Mouse (Mus musculus) CH12.LX (cell line): ENCODE results near the gene Foxp1. TPM values are rescaled to one million over a fixed set of nuclear protein-coding genes. Genes with fewer than 3 reads are reported as not detected.

Experiments
- DNase-seq: peaks from one replicate; pipeline ENCODE4 v3.0.0-alpha.2; 2013; ENCODE audit errors: extremely low read depth
- H3K27ac ChIP-seq: 2 replicates; pipeline ENCODE4 v1.5.1; 2012; ENCODE audit warnings: low read depth, mild to moderate bottlenecking, control low read depth, moderate library complexity; ENCODE audit not compliant: insufficient read depth
- H3K27me3 ChIP-seq: replicated peaks from 2 replicates; pipeline ENCODE3; 2012; ENCODE audit warnings: inconsistent platforms
- H3K36me3 ChIP-seq, 2 experiments: replicated peaks in 1 of 2; 2 replicates each; pipeline versions ENCODE3 to v1.6.1; 2012; ENCODE audit warnings: inconsistent platforms in 1 of 2, low read length in 1 of 2, mild to moderate bottlenecking in 1 of 2, mixed read lengths in 1 of 2, moderate library complexity in 1 of 2; ENCODE audit not compliant: control insufficient read depth in 1 of 2, insufficient read depth in 1 of 2
- H3K4me1 ChIP-seq, 2 experiments: 2 replicates each; pipeline ENCODE4 v1.6.1; 2012; ENCODE audit warnings: inconsistent platforms in 1 of 2, moderate library complexity in 1 of 2; ENCODE audit not compliant: insufficient read depth in 2 of 2, control insufficient read depth in 1 of 2
- H3K4me2 ChIP-seq: 2 replicates; pipeline ENCODE4 v1.6.1; 2012; ENCODE audit warnings: low read depth, mild to moderate bottlenecking, control low read depth; ENCODE audit not compliant: poor library complexity, insufficient read depth, severe bottlenecking
- H3K4me3 ChIP-seq, 3 experiments: fragments of 150-350 bp in 1 of 3; sonication (generic) in 1 of 3; replicated peaks in 1 of 3; 2 replicates each; pipeline versions ENCODE3 to v1.5.1; 2011 to 2012; ENCODE audit warnings: low read depth in 2 of 3, low read length in 2 of 3, mild to moderate bottlenecking in 2 of 3, moderate library complexity in 2 of 3, control low read depth in 1 of 3, improper control_type of control experiment in 1 of 3, inconsistent platforms in 1 of 3, mixed read lengths in 1 of 3; ENCODE audit not compliant: poor library complexity in 1 of 3
- H3K79me2 ChIP-seq: replicated peaks from 2 replicates; pipeline ENCODE4 v1.6.1; 2012; ENCODE audit warnings: mild to moderate bottlenecking, moderate library complexity; ENCODE audit not compliant: control insufficient read depth, poor library complexity, insufficient read depth, severe bottlenecking; ENCODE audit errors: extremely low read depth
- H3K9ac ChIP-seq: 2 replicates; pipeline ENCODE4 v1.6.1; 2012; ENCODE audit warnings: low read depth, mild to moderate bottlenecking, control low read depth, moderate library complexity; ENCODE audit not compliant: insufficient read depth
- H3K9me3 ChIP-seq: replicated peaks from 2 replicates; pipeline ENCODE3; 2012; ENCODE audit warnings: low read length, inconsistent platforms, mixed read lengths
- BHLHE40 ChIP-seq: IDR thresholded peaks from 2 replicates; pipeline ENCODE4 v1.6.1; 2011; ENCODE audit warnings: mild to moderate bottlenecking, low read depth, low read length, improper control_type of control experiment
- CHD2 ChIP-seq: IDR thresholded peaks from 2 replicates; pipeline ENCODE4 v1.6.1; 2011; ENCODE audit warnings: low read length, improper control_type of control experiment
- E2F4 ChIP-seq: IDR thresholded peaks from 2 replicates; pipeline ENCODE4 v1.6.1; 2011; ENCODE audit warnings: low read depth, low read length, improper control_type of control experiment; ENCODE audit not compliant: insufficient replicate concordance
- IRF4 ChIP-seq: IDR thresholded peaks from 2 replicates; pipeline ENCODE4 v1.6.1; 2014; ENCODE audit warnings: low read depth, mild to moderate bottlenecking, inconsistent platforms, low read length, improper control_type of control experiment
- JUN ChIP-seq: IDR thresholded peaks from 2 replicates; pipeline ENCODE4 v1.6.1; 2011; ENCODE audit warnings: low read depth, mild to moderate bottlenecking, low read length, improper control_type of control experiment, moderate library complexity; ENCODE audit not compliant: insufficient read depth
- JUND ChIP-seq: conservative IDR thresholded peaks from 2 replicates; pipeline ENCODE4 v1.6.1; 2011; ENCODE audit warnings: low read depth, low read length, improper control_type of control experiment
- MEF2A ChIP-seq: IDR thresholded peaks from 2 replicates; pipeline ENCODE4 v1.6.1; 2014; ENCODE audit warnings: low read depth, mild to moderate bottlenecking, inconsistent platforms, low read length, improper control_type of control experiment, borderline replicate concordance
- NELFE ChIP-seq: IDR thresholded peaks from 2 replicates; pipeline ENCODE4 v1.6.1; 2011; ENCODE audit warnings: low read depth, low read length, improper control_type of control experiment
- RAD21 ChIP-seq: IDR thresholded peaks from 2 replicates; pipeline ENCODE4 v1.6.1; 2011; ENCODE audit warnings: low read depth, mild to moderate bottlenecking, low read length, improper control_type of control experiment, moderate library complexity
- SIN3A ChIP-seq: IDR thresholded peaks from 2 replicates; pipeline ENCODE4 v1.6.1; 2012; ENCODE audit warnings: low read length, improper control_type of control experiment, inconsistent platforms
- TBP ChIP-seq: conservative IDR thresholded peaks from 2 replicates; pipeline ENCODE4 v1.6.1; 2011; ENCODE audit warnings: low read depth, low read length, improper control_type of control experiment
- USF1 ChIP-seq: IDR thresholded peaks from 2 replicates; pipeline ENCODE4 v1.6.1; 2014; ENCODE audit warnings: low read depth, mild to moderate bottlenecking, inconsistent platforms, low read length, improper control_type of control experiment
- ZNF384 ChIP-seq: IDR thresholded peaks from 2 replicates; pipeline ENCODE4 v1.6.1; 2012; ENCODE audit warnings: low read depth, low read length, improper control_type of control experiment, inconsistent platforms
- dilution Hi-C: fragments of 300-500 bp; cut with MboI; formaldehyde crosslinking; loops from 2 replicates; pipeline ENCODE4 v1.14.3; 2020; ENCODE audit warnings: low sequenced_read_pairs; ENCODE audit not compliant: extremely low pct_unique_long_range_greater_than_20kb, extremely low pct_ligation_motif_present
- in situ Hi-C: fragments of 300-500 bp; cut with MboI; formaldehyde crosslinking; loops from 3 replicates; pipeline ENCODE4 v1.14.3; 2019; ENCODE audit warnings: low sequenced_read_pairs, low pct_ligation_motif_present, low pct_unique_long_range_greater_than_20kb, mixed read lengths
- polyA plus RNA-seq: library from polyadenylated mRNA; unstranded; fragments of >175 nt; gene quantifications from 2 replicates; pipeline ENCODE4 v1.2.1, GENCODE M21; 2012; ENCODE audit warnings: low read depth; ENCODE audit not compliant: insufficient read length
- total RNA-seq, 2 experiments: library from RNA; depleted of rRNA; stranded (reverse); fragments of 300-350 nt in 1 of 2; fragments of >200 nt in 1 of 2; gene quantifications; 2 replicates each; pipeline ENCODE4 v1.2.3; 2012 to 2014

Gene Foxp1
- total and polyA plus RNA-seq, 3 experiments, result 66.5 to 105 (median 87.4) TPM

- in situ Hi-C loops, result no loop called here
- no peak for TF ChIP-seq RAD21
- peak; percentile 70 for TF ChIP-seq ZNF384
- TF ChIP-seq MEF2A, result no peak
- TF ChIP-seq NELFE, result no peak
- no peak for TF ChIP-seq JUN
- no peak for TF ChIP-seq TBP
- TF ChIP-seq JUND, result no peak
- peak; percentile 24; the same call in 1 of the 2 replicates for TF ChIP-seq USF1
- no peak for TF ChIP-seq CHD2
- TF ChIP-seq BHLHE40, result peak; percentile 72
- Histone ChIP-seq H3K4me1 (peaks cover 0 to 5% of the 10 kb centered on the region in 2 experiments; a peak in 2 of 4 replicates), H3K36me3 (no peaks in the 10 kb centered on the region), H3K79me2 (no peaks in the 10 kb centered on the region), H3K9ac (peak overlapping the region; percentile 65; the same call in 1 of the 2 replicates), H3K9me3 (peaks cover 7% of the 10 kb centered on the region), H3K4me3 (peak overlapping the region in 1 of 3 experiments; percentile 81), H3K27ac (no peak overlapping the region), H3K27me3 (peaks cover 29% of the 10 kb centered on the region), H3K4me2 (peak overlapping the region; percentile 73)
- no peak for DNase-seq
- dilution Hi-C loops, result no loop called here
These were observed 1.3 kb upstream of the Foxp1 start for GRCm38 (mm10) chr6:99523679-99524370.

DNA sequence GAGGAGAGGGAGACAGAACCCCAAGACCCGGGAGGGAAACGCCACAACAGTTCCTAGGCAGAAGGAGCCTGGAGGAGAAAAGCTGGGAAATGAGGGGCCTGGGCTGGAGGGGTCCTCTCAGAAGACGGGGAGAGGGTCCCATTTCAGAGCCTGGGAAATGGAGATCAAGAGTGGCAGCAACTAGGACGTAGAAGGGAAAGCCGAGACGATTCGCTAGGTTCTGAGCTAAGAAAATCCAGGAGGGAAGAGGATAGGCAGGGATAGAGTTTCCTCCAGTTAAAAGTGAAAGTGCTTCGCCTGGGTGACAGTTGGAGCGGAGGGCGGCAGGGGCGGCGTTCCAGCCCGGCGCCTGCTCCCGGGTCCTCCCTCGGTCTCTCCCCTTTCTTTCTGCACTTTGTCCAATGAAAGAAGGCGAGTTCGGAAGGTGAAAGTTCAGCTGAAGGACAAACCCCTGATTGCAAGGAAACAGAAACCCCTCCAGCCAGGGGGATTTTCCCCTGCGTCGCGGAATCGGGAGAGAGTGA is 650 bp upstream of the Foxp1 start:
- no peak for DNase-seq
- peak overlapping the region in 2 of 3 experiments; percentile 60 to 81 for H3K4me3 ChIP-seq
- dilution Hi-C loops, result no loop called here
- H3K4me1 ChIP-seq, result peaks cover 0 to 5% of the 10 kb centered on the region in 2 experiments; a peak in 2 of 4 replicates
- H3K9me3 ChIP-seq, result peaks cover 7% of the 10 kb centered on the region
- peak overlapping the region; percentile 73 for H3K4me2 ChIP-seq
- peaks cover 29% of the 10 kb centered on the region for H3K27me3 ChIP-seq
- H3K36me3 ChIP-seq, result no peaks in the 10 kb centered on the region
- H3K27ac ChIP-seq, result no peak overlapping the region
- TF ChIP-seq E2F4 (no peak), IRF4 (0 out of 2 replicates have a peak, but pooled peaks have one; percentile 9), SIN3A (0 out of 2 replicates have a peak, but pooled peaks have one; percentile 7)
- in situ Hi-C loops, result no loop called here
- H3K9ac ChIP-seq, result peak overlapping the region; percentile 65
- no peaks in the 10 kb centered on the region for H3K79me2 ChIP-seq
